Mouse (Mus musculus) midbrain, embryonic 15.5 days (tissue): ENCODE data around the gene 1700029P11Rik. TPM values are rescaled to one million over a fixed set of nuclear protein-coding genes. Genes with fewer than 3 reads are reported as not detected.
"Not testable (repeated sequence)": the region's sequence is repeated elsewhere in the genome, so short reads cannot be mapped to it uniquely, and the experiment has no call there.

Experiments used
- ATAC-seq: fragments of 200-750 bp; cut with Nextera tagmentation; replicated peaks from 2 replicates; pipeline ENCODE4 v1.8.0; 2017; ENCODE audit warnings: moderate TSS enrichment
- H3K27ac ChIP-seq: fragments of 300-500 bp; sonication (generic); 2 replicates; pipeline ENCODE4 v1.5.1; 2015; ENCODE audit warnings: mild to moderate bottlenecking, inconsistent platforms
- H3K27me3 ChIP-seq: fragments of 300-500 bp; sonication (generic); replicated peaks from 2 replicates; pipeline ENCODE4 v1.6.1; 2015; ENCODE audit warnings: inconsistent platforms
- H3K36me3 ChIP-seq: fragments of 300-500 bp; sonication (generic); replicated peaks from 2 replicates; pipeline ENCODE4 v1.6.1; 2015; ENCODE audit warnings: inconsistent platforms
- H3K4me1 ChIP-seq: fragments of 300-500 bp; sonication (generic); 2 replicates; pipeline ENCODE4 v1.6.1; 2015; ENCODE audit warnings: inconsistent platforms
- H3K4me2 ChIP-seq: fragments of 300-500 bp; sonication (generic); 2 replicates; pipeline ENCODE4 v1.6.1; 2015; ENCODE audit warnings: inconsistent platforms, mild to moderate bottlenecking, moderate library complexity
- H3K4me3 ChIP-seq: fragments of 300-500 bp; sonication (generic); 2 replicates; pipeline ENCODE4 v1.5.1; 2015; ENCODE audit warnings: mild to moderate bottlenecking, inconsistent platforms
- H3K9ac ChIP-seq: fragments of 300-500 bp; sonication (generic); 2 replicates; pipeline ENCODE4 v1.6.1; 2015; ENCODE audit warnings: mild to moderate bottlenecking, inconsistent platforms
- H3K9me3 ChIP-seq: fragments of 300-500 bp; sonication (generic); 2 replicates; pipeline ENCODE4 v1.6.1; 2016; ENCODE audit warnings: inconsistent platforms
- WGBS: fragments of 180-500 bp; shearing (Covaris S2); methylation state at CpG from one replicate; pipeline ENCODE4 v1.1.7; 2015; ENCODE audit warnings: mixed read lengths; 5-methylcytosine and 5-hydroxymethylcytosine counted together
- polyA plus RNA-seq: library from polyadenylated mRNA; unstranded; fragments of >200 nt; fragmentation: Nextera tagmentation; extraction: Ambion mirVana; gene quantifications from 2 replicates; pipeline ENCODE4 v1.2.1, GENCODE M21; 2015

1700029P11Rik gene
- polyA plus RNA-seq, 1 experiment from 2014 or later = not detected

DNA sequence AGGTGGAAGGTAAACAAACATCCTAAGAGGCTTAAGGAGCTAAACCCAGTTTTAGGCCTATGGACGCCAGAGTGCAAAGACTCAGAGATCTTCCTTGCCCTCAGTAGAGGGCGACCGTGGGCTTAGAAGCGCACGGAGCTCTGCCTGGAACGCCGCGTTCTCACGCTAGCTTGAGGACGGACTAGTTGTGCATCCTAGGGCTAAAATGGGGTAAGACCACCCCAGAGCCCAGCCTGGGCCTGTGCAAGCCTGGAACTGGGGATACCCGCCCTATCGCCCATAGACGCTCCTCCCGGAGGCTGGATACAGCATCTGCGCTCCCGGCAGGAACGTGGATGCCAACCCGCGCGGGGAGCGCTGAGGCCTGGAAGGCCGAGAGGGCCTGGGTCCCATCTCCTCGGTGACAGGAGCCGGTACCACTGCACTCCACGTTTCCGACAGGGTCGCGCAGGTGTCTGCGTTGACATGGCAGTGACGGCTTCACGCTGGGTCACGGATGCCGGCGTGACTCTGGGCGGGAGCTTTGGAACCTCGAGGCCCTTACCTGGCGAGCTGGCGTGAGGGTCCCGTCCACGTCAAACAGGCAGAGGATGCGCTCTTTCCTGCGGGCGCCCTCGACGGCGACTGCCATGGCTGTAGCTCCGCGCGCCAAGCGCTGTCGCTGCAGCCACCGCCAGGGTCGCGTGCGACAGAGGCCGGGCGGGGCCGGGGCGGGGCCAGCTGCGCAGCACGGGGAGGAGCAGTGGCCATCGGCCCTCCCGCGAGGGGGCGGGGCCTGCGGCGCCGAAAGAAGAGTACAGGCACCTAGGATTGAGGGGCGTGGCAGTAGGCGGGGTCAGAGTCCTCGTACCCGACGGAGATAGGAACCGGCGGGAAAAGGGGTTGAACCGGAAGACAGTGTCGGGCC lies 19.9 kb upstream of the 1700029P11Rik start, which contains the start of gene Pmm1:
TSS of gene Pmm1 (minus strand) at position 760 of the 907 bp plus-strand sequence.
- peak; percentile 97 for ATAC-seq
- under 1% methylated on average over 76 of the region's 77 CpGs for WGBS
- H3K27me3 ChIP-seq = no peaks in the 10 kb centered on the region
- peaks cover 7% of the 10 kb centered on the region for H3K4me1 ChIP-seq
- H3K9me3 ChIP-seq = no peaks in the 10 kb centered on the region
- H3K4me3 ChIP-seq = peak within 1 kb of the TSS; percentile 51
- H3K36me3 ChIP-seq = peaks cover 1% of the 10 kb centered on the region
- H3K27ac ChIP-seq = peak within 1 kb of the TSS; percentile 87
- peak within 1 kb of the TSS; percentile 57 for H3K9ac ChIP-seq
- peak within 1 kb of the TSS; percentile 75 for H3K4me2 ChIP-seq

DNA sequence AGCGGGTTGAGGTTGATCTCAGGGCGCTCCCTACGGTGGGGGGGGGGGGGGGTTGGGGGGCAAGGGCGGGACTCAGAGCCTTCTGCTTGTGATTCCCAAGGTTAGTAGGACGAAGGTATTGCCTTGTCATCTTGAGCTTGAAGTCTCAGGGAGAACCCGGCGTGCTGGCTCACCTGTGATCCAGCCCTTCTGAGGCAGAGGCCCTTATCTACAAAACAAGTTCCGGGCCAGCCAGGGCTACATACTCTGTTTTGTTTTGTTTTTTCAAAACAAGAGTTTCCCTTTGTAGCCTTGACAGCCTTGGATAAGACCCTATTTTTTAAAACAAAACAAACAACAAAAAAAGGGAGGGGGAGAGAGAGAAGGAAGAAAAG lies 19.3 kb upstream of the 1700029P11Rik start:
- H3K27ac ChIP-seq = peak overlapping the region; percentile 87
- no peaks in the 10 kb centered on the region for H3K9me3 ChIP-seq
- H3K4me2 ChIP-seq = peak overlapping the region; percentile 75
- ATAC-seq = no peak; the same call in 1 of the 2 replicates
- peak overlapping the region; percentile 25; the same call in 1 of the 2 replicates for H3K9ac ChIP-seq
- H3K4me1 ChIP-seq = peaks cover 7% of the 10 kb centered on the region
- no peaks in the 10 kb centered on the region for H3K36me3 ChIP-seq
- WGBS = 4% methylated on average over 7 of the region's 8 CpGs
- peak overlapping the region; percentile 51 for H3K4me3 ChIP-seq
- H3K27me3 ChIP-seq = no peaks in the 10 kb centered on the region

DNA sequence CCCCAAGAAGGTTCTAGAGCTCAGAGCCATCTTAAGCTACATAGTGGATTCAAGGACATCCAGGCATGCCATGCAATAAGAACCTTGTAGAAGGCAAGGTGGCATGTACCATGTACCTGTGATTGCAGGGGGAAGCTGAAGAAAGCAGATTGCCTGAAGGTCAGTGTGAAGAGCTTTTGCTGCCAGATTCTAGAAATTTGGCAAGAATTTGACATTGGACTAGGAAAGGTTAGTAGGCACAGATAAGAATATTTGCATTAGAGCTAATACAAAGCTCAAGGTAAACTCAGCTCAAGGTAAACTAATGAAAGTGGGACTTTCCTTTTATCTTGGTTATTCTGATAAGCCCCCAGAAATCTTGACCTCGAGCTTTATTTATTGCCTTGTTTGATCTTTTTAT lies 16.1 kb upstream of the 1700029P11Rik start:
- Histone ChIP-seq H3K9me3 (no peaks in the 10 kb centered on the region), H3K27me3 (no peaks in the 10 kb centered on the region), H3K4me1 (peaks cover 7% of the 10 kb centered on the region), H3K36me3 (no peaks in the 10 kb centered on the region), H3K27ac (no peak overlapping the region), H3K4me2 (no peak overlapping the region), H3K9ac (no peak overlapping the region), H3K4me3 (no peak overlapping the region)
- ATAC-seq = no peak
- 70% methylated on average over 1 of the region's 1 CpGs for WGBS

DNA sequence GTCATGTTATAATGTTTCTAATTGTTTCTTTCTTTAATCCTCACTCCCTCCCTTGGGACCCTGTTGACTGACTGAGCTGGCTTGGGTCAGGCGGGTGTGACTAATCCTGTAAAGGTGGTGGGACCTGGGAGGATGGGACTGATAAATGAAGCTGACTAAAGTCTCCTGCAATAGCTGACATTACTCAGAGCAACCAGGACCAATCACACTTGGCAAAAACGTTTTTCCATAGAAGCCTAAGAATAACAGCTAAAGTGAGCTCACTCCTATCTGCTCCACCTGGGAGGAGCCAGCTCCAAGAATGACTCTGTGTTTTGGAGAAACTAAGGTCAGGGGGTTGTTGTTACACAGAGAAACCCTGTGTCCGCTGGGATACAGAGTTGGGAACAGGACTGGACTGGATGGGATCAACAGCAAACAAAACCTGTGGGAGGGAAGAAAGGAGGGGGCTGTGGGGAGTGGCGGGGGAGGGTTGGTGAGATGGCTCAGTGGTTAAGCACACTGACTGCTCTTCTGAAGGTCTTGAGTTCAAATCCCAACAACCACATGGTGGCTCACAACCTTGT lies 15.3 kb upstream of the 1700029P11Rik start:
- Histone ChIP-seq H3K36me3 (no peaks in the 10 kb centered on the region), H3K9ac (no peak overlapping the region), H3K9me3 (no peaks in the 10 kb centered on the region), H3K4me1 (no peaks in the 10 kb centered on the region), H3K4me3 (no peak overlapping the region), H3K4me2 (no peak overlapping the region), H3K27me3 (no peaks in the 10 kb centered on the region), H3K27ac (no peak overlapping the region)
- no peak for ATAC-seq
- WGBS = 43% methylated on average over 4 of the region's 4 CpGs

DNA sequence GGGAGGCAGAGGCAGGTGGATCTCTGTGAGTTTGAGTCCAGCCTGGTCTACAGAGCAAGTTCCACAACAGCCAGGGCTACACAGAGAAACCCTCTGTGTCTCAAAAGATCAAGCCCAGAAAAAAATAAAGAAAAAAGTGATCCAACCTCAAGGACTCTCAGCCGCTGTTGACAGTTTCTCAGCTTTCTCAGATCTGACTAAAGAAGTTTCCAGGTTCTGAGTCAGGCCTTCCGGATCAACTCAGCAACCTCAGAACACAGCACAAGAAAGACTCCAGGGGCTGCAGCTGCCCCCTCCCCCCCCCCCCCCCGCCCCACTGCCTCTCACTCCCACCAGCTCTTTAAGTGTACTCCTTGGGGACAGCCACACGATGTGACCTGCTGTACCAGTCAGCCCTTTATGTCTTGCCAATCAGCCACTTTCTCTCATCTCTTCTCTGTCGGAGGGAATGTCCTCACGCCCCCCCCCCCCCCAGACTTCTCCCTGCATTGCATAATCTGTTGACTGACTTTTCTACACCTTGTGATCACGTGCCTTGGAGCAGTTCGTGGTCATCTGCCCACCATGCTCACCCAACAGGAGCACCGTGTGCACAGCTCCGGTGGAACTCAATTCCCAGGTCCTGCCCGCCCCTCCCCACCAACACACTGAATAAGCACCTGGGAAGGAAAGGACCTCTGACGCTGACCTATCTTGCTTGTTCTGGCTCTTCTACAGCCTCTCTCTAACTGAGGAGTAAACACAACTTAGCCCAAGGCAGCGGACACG lies 14.1 kb upstream of the 1700029P11Rik start:
- H3K27me3 ChIP-seq = no peaks in the 10 kb centered on the region
- H3K27ac ChIP-seq = no peak overlapping the region
- H3K9me3 ChIP-seq = no peaks in the 10 kb centered on the region
- WGBS = 85% methylated on average over 12 of the region's 14 CpGs
- no peak for ATAC-seq
- no peak overlapping the region for H3K9ac ChIP-seq
- H3K4me3 ChIP-seq = no peak overlapping the region
- no peaks in the 10 kb centered on the region for H3K36me3 ChIP-seq
- no peak overlapping the region for H3K4me2 ChIP-seq
- no peaks in the 10 kb centered on the region for H3K4me1 ChIP-seq

DNA sequence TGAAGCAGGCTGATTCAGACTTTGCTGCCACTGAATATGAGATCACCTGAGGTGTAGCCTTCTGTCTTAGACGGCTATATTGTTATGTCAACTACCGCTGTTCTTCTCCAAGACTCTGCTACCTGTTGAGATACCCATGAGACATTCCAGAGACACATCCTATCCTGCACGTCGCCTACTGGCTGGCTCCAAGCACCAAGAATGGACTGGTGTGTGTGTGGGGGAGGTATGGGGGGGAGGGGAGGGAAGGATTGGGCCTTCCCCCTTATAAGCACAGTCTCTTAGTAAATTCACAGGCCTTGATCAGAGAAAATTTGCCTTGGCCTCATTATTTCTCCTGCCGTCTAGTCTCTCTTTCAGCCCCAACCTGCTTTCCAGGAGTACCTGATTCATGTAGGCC lies 12.5 kb upstream of the 1700029P11Rik start:
- H3K9me3 ChIP-seq = 0 out of 2 replicates have a peak, but pooled peaks cover 2% of the 10 kb centered on the region
- H3K27me3 ChIP-seq = no peaks in the 10 kb centered on the region
- H3K27ac ChIP-seq = no peak overlapping the region
- H3K4me1 ChIP-seq = no peaks in the 10 kb centered on the region
- H3K9ac ChIP-seq = no peak overlapping the region
- no peak for ATAC-seq
- H3K36me3 ChIP-seq = no peaks in the 10 kb centered on the region
- WGBS = 88% methylated on average over 5 of the region's 5 CpGs
- no peak overlapping the region for H3K4me3 ChIP-seq
- H3K4me2 ChIP-seq = no peak overlapping the region

DNA sequence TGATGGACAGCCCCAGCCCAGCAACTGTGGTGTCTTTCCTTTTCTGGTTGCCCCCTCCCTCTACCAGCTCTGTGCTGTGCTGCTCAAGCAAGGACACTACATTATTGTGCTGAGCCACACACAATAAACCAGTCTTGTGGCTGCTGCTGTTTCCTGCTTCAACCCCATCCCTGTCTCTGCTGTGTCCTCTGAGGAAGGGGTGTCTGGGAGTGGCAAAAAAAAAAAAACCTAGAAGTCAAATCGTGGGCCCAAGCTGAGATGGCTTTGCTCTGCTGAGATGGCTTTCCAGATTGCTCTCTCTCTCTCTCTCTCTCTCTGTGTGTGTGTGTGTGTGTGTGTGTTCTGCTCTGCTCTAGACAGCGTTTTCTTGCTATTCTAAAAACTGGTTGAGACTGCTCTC lies 11.9 kb upstream of the 1700029P11Rik start:
- Histone ChIP-seq H3K27ac (no peak overlapping the region), H3K4me3 (no peak overlapping the region), H3K4me1 (no peaks in the 10 kb centered on the region), H3K4me2 (no peak overlapping the region), H3K9me3 (0 out of 2 replicates have a peak, but pooled peaks cover 2% of the 10 kb centered on the region), H3K9ac (no peak overlapping the region), H3K27me3 (no peaks in the 10 kb centered on the region), H3K36me3 (no peaks in the 10 kb centered on the region)
- ATAC-seq = no peak
- 80% methylated on average over 2 of the region's 2 CpGs for WGBS

DNA sequence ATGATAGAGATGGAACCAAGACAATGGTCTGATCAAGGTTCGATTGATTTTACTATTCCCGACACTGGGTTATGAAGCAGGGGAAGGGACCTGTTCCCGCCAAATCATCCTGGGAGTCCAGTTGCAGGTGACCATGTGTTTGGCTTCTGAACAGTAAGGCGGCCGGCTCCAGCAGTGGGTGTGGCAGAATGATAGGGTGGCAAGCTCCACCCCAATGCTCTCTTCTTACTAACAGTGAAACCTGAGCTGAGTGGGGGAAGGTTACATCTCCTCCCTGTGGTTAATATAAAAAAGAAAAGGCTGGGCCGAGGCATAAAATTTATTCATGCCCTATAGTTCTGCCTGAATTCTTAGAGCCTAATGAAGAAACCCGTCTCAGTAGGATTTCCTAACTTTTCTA lies 11.2 kb upstream of the 1700029P11Rik start:
- no peak for ATAC-seq
- Histone ChIP-seq H3K27me3 (no peaks in the 10 kb centered on the region), H3K27ac (no peak overlapping the region), H3K4me3 (no peak overlapping the region), H3K9me3 (0 out of 2 replicates have a peak, but pooled peaks cover 2% of the 10 kb centered on the region), H3K4me2 (no peak overlapping the region), H3K9ac (no peak overlapping the region), H3K4me1 (no peaks in the 10 kb centered on the region), H3K36me3 (no peaks in the 10 kb centered on the region)
- WGBS = 79% methylated on average over 7 of the region's 7 CpGs

DNA sequence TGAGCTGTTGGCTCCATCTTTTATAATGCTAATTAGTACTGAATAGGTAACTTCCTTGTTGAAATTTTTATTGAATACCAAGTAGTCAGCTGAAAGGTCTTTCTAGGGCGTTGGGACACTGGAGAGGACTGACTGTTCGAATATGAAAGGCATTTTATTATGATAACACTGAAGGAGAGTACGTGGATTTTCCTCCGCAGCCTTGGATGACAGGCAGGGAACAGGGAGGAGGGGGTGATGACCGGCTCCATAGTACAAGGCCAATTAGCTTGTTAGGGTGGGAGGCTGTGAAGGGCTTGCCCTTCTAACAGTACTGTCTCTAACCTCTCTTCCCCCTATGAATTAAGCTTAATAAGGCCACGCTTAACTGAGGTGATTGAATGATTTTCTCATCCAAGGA lies 10.7 kb upstream of the 1700029P11Rik start:
- H3K4me3 ChIP-seq, H3K27ac ChIP-seq, H3K9me3 ChIP-seq, H3K9ac ChIP-seq, H3K27me3 ChIP-seq, H3K4me2 ChIP-seq, H3K4me1 ChIP-seq, H3K36me3 ChIP-seq, ATAC-seq: not testable (repeated sequence)
- WGBS = 69% methylated on average over 6 of the region's 6 CpGs

DNA sequence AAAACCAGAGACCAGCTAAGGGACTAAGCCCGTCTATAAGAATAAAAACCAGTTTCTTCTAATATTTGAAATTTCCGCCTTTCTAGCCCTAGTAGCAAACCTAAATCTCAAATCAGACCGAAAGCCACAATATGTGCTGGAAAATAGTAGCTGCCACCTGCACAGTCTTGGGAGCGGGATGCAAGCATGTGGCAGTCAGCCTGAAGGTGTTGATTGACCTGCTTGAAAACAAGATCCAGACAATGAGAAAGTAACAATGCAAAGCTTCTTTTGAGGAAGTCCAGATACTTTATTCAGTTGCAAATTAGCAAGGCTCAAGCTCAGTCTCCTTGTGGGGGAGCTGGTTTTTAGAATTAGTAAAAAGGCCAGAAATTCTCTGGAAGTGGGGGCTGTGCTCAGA lies 9.8 kb upstream of the 1700029P11Rik start:
- H3K4me3 ChIP-seq, H3K27ac ChIP-seq, H3K4me2 ChIP-seq, H3K9me3 ChIP-seq, H3K27me3 ChIP-seq, H3K4me1 ChIP-seq, H3K9ac ChIP-seq, ATAC-seq, H3K36me3 ChIP-seq: not testable (repeated sequence)
- 80% methylated on average over 4 of the region's 4 CpGs for WGBS

DNA sequence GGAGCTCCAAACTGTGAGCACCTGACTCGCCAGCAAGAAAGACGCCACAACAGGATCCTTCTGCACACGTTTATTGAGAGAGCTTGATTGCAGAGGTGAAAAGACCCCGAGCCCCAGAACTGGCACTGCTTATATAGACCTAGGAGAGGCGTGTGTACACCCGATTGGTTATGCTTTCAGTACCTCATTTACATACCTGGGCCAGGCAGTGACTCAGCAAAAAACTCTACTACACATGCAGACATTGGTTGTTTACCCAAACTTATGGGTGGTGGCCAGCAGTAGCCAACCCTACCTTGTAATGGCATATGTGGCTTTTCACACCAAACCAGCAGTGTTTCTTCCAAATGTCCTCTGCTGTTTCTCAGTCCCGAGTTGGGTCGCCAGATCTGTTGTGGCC lies 5.2 kb upstream of the 1700029P11Rik start:
- 89% methylated on average over 8 of the region's 8 CpGs for WGBS
- not testable (repeated sequence) for H3K27me3 ChIP-seq, H3K9ac ChIP-seq, H3K9me3 ChIP-seq, H3K4me1 ChIP-seq, H3K36me3 ChIP-seq, ATAC-seq, H3K4me3 ChIP-seq, H3K4me2 ChIP-seq, H3K27ac ChIP-seq

DNA sequence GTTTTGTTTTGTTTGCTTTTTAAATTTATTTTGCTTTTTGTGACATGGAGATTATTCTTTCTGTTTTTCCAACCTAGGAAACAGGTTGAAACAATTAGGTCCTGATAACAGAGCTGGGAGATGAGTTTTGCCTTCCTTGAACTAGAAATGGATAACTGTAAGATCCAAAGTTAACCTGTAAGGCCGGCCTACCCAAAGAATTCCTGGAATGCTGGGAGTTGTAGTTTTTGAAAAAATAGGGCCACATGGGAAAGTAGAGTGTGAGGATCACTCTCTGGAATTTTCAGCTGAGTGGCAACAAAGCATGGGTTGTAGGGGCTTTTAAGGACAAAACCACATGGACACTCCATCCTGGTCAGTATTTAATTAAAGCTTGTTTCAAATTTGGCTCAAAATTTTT lies 1.8 kb downstream of the 1700029P11Rik start:
- Histone ChIP-seq H3K27me3 (no peaks in the 10 kb centered on the region), H3K4me1 (peaks cover 2% of the 10 kb centered on the region; the same call in 1 of the 2 replicates), H3K27ac (no peak overlapping the region), H3K9me3 (no peaks in the 10 kb centered on the region), H3K36me3 (no peaks in the 10 kb centered on the region), H3K4me3 (no peak overlapping the region), H3K4me2 (no peak overlapping the region), H3K9ac (no peak overlapping the region)
- ATAC-seq = no peak
- 57% methylated on average over 1 of the region's 1 CpGs for WGBS
